Mouse (Mus musculus) testis, postnatal 14 days (tissue): ENCODE measurements around the gene Nfkb2.
A peak's percentile ranks its signal among the peaks of the same experiment; 100 is the strongest.

ENCODE experiments used
- DNase-seq: peaks from one replicate; pipeline ENCODE4 v3.0.0; 2021; ENCODE audit warnings: low spot score

Nfkb2 gene

GRCm38 (mm10) chr19:46344710-46345419 lies 40.7 kb downstream of the Nfkb2 start:
- DNase-seq = no peak

GRCm38 (mm10) chr19:46347146-46347545 lies 43.0 kb downstream of the Nfkb2 start:
- DNase-seq = no peak

GRCm38 (mm10) chr19:46347936-46348668 lies 44.0 kb downstream of the Nfkb2 start:
- no peak for DNase-seq

GRCm38 (mm10) chr19:46348761-46349458 lies 44.8 kb downstream of the Nfkb2 start:
- peak; percentile 72 for DNase-seq

- no peak for DNase-seq
Measured at GRCm38 (mm10) chr19:46349550-46349949, 45.4 kb downstream of the Nfkb2 start.

GRCm38 (mm10) chr19:46350168-46350932 lies 46.2 kb downstream of the Nfkb2 start, which contains the start of gene 2310034G01Rik:
TSS of gene 2310034G01Rik (minus strand) at chr19:46350302.
- no peak for DNase-seq

GRCm38 (mm10) chr19:46356701-46357138 lies 52.6 kb downstream of the Nfkb2 start:
- peak; percentile 86 for DNase-seq

- DNase-seq = peak; percentile 64
Measured at GRCm38 (mm10) chr19:46357344-46358280, 53.5 kb downstream of the Nfkb2 start.

GRCm38 (mm10) chr19:46358381-46358780 lies 54.3 kb downstream of the Nfkb2 start:
- no peak for DNase-seq
